Mouse (Mus musculus) heart, embryonic 15.5 days (tissue): ENCODE data around the gene Gm20517. TPM values are rescaled to one million over a fixed set of nuclear protein-coding genes. Genes with fewer than 3 reads are reported as not detected.
"Not testable (repeated sequence)": the region's sequence is repeated elsewhere in the genome, so short reads cannot be mapped to it uniquely, and the experiment has no call there.

ENCODE experiments used
- ATAC-seq: fragments of 200-750 bp; cut with Nextera tagmentation; replicated peaks from 2 replicates; pipeline ENCODE4 v1.8.0; 2017; ENCODE audit warnings: low read depth, moderate TSS enrichment; ENCODE audit not compliant: insufficient number of reproducible peaks, insufficient read depth, low FRiP score
- H3K27ac ChIP-seq: fragments of 300-500 bp; sonication (generic); 2 replicates; pipeline ENCODE4 v1.5.1; 2015; ENCODE audit warnings: mild to moderate bottlenecking, inconsistent platforms
- H3K27me3 ChIP-seq: fragments of 300-500 bp; sonication (generic); 2 replicates; pipeline ENCODE4 v1.6.1; 2015; ENCODE audit warnings: inconsistent platforms
- H3K36me3 ChIP-seq: fragments of 300-500 bp; sonication (generic); 2 replicates; pipeline ENCODE4 v1.6.1; 2015; ENCODE audit warnings: mild to moderate bottlenecking, inconsistent platforms
- H3K4me1 ChIP-seq: fragments of 300-500 bp; sonication (generic); replicated peaks from 2 replicates; pipeline ENCODE4 v1.6.1; 2015; ENCODE audit warnings: inconsistent platforms
- H3K4me2 ChIP-seq: fragments of 300-500 bp; sonication (generic); 2 replicates; pipeline ENCODE4 v1.6.1; 2015; ENCODE audit warnings: inconsistent platforms, mild to moderate bottlenecking, moderate library complexity
- H3K4me3 ChIP-seq: fragments of 300-500 bp; sonication (generic); 2 replicates; pipeline ENCODE4 v1.5.1; 2015; ENCODE audit warnings: mild to moderate bottlenecking, inconsistent platforms
- H3K9ac ChIP-seq: fragments of 300-500 bp; sonication (generic); 2 replicates; pipeline ENCODE4 v1.6.1; 2015; ENCODE audit warnings: mild to moderate bottlenecking, inconsistent platforms
- H3K9me3 ChIP-seq: fragments of 300-500 bp; sonication (generic); replicated peaks from 2 replicates; pipeline ENCODE4 v1.6.1; 2016; ENCODE audit warnings: inconsistent platforms
- WGBS: fragments of 180-500 bp; shearing (Covaris S2); methylation state at CpG from one replicate; pipeline ENCODE4 v1.1.7; 2015; ENCODE audit warnings: mixed read lengths; 5-methylcytosine and 5-hydroxymethylcytosine counted together
- polyA plus RNA-seq: library from polyadenylated mRNA; unstranded; fragments of >200 nt; fragmentation: Nextera tagmentation; extraction: Ambion mirVana; gene quantifications from 2 replicates; pipeline ENCODE4 v1.2.1, GENCODE M21; 2015

The Gm20517 gene
- polyA plus RNA-seq, 1 experiment from 2014 or later, result 0.60 TPM

DNA sequence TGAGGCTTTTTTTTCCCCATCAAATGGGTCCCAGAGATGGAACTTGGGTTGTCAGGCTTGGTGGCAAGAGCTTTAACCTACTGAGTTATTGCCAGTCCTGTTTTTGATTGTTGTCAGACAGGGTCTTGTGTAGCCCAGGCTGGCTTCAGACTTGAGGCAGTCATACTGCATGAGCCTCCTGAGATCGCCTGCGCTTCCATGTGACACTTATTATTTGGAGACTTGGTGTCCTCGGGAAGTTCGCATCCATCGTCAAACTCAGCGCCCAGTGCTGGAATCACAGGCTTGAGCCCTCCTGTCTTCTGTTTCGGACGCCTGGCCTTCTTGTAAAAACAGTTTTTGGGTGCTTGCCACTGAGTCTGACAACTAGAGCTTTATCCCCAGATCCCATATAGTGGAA, 4.7 kb downstream of the Gm20517 start:
- peaks cover 14% of the 10 kb centered on the region for H3K4me1 ChIP-seq
- no peaks in the 10 kb centered on the region for H3K9me3 ChIP-seq
- no peak for ATAC-seq
- H3K9ac ChIP-seq, result no peak overlapping the region
- no peak overlapping the region for H3K4me3 ChIP-seq
- H3K36me3 ChIP-seq, result peaks cover 21% of the 10 kb centered on the region; the same call in 1 of the 2 replicates
- H3K27me3 ChIP-seq, result no peaks in the 10 kb centered on the region
- H3K27ac ChIP-seq, result no peak overlapping the region
- 90% methylated on average over 8 of the region's 8 CpGs for WGBS
- H3K4me2 ChIP-seq, result no peak overlapping the region

DNA sequence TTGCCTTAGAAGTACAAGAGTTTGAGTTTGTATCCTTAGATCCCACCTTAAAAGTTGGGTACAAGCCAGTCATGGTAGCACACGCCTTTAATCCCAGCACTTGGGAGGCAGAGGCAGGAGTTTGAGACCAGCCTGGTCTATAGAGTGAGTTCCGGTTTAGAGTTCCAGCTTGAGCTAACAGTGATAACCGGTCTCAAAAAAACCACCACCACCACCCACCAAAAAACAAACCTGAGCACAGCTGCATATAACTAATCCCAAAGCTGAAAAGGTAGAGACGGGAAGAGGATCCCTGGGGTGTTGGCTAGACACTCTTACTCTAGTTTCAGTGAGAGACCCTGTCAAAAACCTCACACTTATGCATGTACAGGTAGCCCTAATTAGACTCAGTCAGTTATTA, 5.3 kb downstream of the Gm20517 start:
- no peaks in the 10 kb centered on the region for H3K9me3 ChIP-seq
- H3K4me2 ChIP-seq, result no peak overlapping the region
- no peak overlapping the region for H3K9ac ChIP-seq
- 91% methylated on average over 4 of the region's 4 CpGs for WGBS
- ATAC-seq, result no peak
- H3K27me3 ChIP-seq, result no peaks in the 10 kb centered on the region
- H3K36me3 ChIP-seq, result peaks cover 21% of the 10 kb centered on the region; the same call in 1 of the 2 replicates
- H3K27ac ChIP-seq, result no peak overlapping the region
- H3K4me3 ChIP-seq, result no peak overlapping the region
- peaks cover 14% of the 10 kb centered on the region for H3K4me1 ChIP-seq

DNA sequence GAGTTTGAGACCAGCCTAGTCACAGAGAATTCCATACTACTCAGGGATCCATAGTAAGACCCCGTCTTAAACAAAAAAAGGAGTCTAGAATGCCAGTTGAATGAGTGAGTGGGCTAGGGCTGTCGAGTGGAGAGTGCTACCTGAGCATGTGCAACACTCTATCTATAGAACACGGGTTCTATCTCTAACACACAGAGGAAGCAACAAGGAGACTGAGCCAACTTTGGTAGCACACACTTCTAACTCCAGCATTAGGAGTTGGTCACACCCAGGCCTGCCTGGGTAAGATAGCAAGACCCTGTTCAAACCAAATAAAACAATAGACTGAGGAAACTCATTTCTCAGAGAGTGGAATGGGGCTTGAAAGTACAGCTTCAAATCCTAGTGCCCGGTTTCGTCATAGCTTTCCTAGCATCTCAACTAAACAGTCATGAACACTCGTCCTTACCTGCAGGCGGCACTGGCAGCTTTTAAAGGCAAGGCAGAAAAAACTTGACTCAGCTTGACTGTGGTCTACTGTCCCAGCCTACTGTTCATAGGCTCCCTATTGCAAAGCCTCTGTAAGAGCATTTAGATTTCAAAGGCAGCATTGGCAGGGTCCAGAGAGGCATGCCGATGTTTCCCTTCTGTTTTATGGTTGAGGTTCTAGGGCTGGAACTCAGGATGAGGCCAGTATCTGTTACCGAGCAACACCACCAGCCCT, 6.4 kb downstream of the Gm20517 start:
- H3K36me3 ChIP-seq, result peaks cover 31% of the 10 kb centered on the region

DNA sequence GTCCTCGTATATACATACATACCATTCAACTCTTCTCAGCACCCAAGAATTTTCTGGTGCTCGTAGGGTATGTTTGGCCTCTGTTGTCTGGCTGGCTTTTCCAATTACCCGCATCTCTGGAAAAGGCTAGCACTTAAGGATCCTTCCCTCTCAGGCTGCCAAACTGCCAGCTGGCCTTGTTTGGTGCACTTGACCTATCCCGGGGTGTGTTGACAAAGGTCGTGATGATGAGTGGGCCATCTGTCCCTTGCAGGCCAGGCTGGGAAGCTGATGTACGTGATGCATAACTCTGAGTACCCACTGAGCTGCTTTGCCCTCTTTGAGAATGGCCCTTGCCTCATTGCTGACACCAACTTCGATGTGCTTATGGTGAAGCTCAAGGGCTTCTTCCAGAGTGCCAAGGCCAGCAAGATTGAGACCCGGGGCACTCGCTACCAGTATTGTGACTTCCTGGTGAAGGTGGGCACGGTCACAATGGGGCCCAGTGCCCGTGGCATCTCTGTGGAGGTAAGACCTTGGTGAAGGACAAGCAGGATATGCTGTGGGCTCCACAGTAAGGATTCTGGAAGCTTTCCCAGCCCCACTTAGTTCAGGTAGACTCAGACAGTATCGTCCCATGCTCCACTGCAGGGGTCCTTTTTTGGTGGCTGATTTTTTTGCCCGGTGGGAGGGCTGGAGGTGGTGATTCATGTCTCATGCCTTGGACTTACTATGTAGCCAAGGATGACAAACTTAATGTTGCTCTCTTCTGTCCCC, 7.3 kb downstream of the Gm20517 start:
- Histone ChIP-seq H3K27ac (no peak overlapping the region), H3K9me3 (no peaks in the 10 kb centered on the region), H3K9ac (no peak overlapping the region), H3K27me3 (no peaks in the 10 kb centered on the region), H3K36me3 (peaks cover 40% of the 10 kb centered on the region), H3K4me1 (no peaks in the 10 kb centered on the region), H3K4me2 (no peak overlapping the region), H3K4me3 (no peak overlapping the region)
- ATAC-seq, result no peak
- WGBS, result 83% methylated on average over 13 of the region's 13 CpGs

More for the DNA sequence above, 6.4 kb downstream of the Gm20517 start:
- no peak overlapping the region for H3K27ac ChIP-seq
- no peak overlapping the region for H3K9ac ChIP-seq
- peaks cover 3% of the 10 kb centered on the region for H3K4me1 ChIP-seq
- ATAC-seq, result no peak
- no peaks in the 10 kb centered on the region for H3K27me3 ChIP-seq
- WGBS, result 84% methylated on average over 9 of the region's 9 CpGs
- no peaks in the 10 kb centered on the region for H3K9me3 ChIP-seq
- no peak overlapping the region for H3K4me3 ChIP-seq
- H3K4me2 ChIP-seq, result no peak overlapping the region

DNA sequence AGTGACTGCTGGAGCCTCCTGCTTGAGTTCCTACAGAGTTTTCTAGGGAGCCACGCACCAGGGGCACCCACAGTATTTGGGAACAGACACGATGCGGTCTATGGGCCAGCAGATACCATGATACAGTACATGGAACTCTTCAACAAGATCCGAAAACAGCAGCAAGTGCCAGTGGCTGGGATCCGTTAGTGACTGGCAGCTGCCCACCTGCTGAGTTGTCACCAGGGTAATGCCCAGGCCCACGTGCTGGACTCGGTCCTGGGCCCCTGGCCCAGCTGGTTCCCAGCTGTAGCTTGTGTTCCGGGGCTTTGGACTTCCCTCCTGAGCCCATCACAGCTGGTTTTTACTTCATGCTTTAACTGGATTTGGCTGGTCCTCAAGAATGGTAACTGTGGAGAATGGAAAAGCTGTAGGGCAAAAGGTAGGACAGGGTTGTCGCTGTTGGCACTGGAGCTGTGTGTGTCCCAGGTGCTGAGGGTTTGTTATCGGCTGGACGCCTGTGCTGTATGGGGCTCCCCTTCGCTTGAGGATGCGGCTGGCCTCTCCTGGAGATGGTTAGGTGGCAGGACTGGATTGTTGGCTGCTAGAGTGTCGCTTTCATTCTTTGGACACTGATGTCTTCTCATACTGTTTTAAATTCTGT, 11.6 kb downstream of the Gm20517 start:
- H3K27me3 ChIP-seq, result no peaks in the 10 kb centered on the region

DNA sequence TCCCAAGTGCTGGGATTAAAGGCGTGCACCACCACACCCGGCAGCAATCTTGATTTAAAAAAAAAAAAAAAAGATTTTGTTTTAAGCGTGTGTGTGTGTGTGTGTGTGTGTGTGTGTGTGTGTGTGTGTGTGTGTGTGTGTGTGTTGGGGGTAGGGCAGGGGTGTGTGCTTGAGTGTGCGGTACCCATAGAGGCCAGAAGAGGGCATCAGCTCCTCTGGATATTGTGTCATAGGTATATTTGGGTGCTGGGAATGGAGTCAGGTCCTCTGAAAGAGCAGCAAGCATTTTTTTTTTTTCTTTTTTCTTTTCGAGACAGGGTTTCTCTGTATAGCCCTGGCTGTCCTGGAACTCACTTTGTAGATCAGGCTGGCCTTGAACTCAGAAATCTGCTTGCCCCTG, 13.2 kb downstream of the Gm20517 start:
- 88% methylated on average over 4 of the region's 5 CpGs for WGBS
- not testable (repeated sequence) for H3K4me3 ChIP-seq, H3K9ac ChIP-seq, H3K9me3 ChIP-seq, H3K27ac ChIP-seq, H3K4me2 ChIP-seq, H3K27me3 ChIP-seq, ATAC-seq
- peaks cover 11% of the 10 kb centered on the region for H3K4me1 ChIP-seq
- peaks cover 37% of the 10 kb centered on the region for H3K36me3 ChIP-seq

More for the DNA sequence above, 11.6 kb downstream of the Gm20517 start:
- H3K9me3 ChIP-seq, result no peaks in the 10 kb centered on the region
- H3K4me1 ChIP-seq, result peaks cover 3% of the 10 kb centered on the region
- no peak for ATAC-seq
- no peak overlapping the region for H3K4me2 ChIP-seq
- H3K4me3 ChIP-seq, result no peak overlapping the region
- H3K9ac ChIP-seq, result no peak overlapping the region
- whole genome bisulfite sequencing, result 92% methylated on average over 14 of the region's 14 CpGs
- H3K27ac ChIP-seq, result no peak overlapping the region
- H3K36me3 ChIP-seq, result peaks cover 44% of the 10 kb centered on the region

DNA sequence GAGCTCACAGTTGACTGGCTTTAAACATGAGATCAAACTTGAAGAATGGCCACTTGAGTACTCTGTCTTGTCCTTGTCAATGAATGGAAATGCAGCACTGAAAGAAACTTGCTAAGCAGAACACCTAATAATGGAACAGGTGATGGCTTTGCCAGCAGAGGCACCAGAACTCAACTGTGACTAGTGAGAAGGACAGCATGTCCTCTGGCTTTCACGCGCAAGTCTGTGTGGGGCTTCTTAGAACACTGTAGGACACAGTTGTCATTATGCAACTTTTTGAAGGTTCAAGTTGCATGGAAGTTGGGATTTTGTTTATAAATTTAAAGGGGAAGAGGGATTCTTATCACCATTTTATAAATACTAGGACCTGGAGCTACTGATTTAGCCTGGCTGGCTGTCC, 13.7 kb downstream of the Gm20517 start:
- no peak overlapping the region for H3K27ac ChIP-seq
- H3K9me3 ChIP-seq, result no peaks in the 10 kb centered on the region
- H3K9ac ChIP-seq, result no peak overlapping the region
- WGBS, result 88% methylated on average over 2 of the region's 2 CpGs
- H3K36me3 ChIP-seq, result peaks cover 37% of the 10 kb centered on the region
- H3K4me2 ChIP-seq, result no peak overlapping the region
- no peak for ATAC-seq
- H3K4me1 ChIP-seq, result peaks cover 13% of the 10 kb centered on the region
- no peak overlapping the region for H3K4me3 ChIP-seq
- H3K27me3 ChIP-seq, result no peaks in the 10 kb centered on the region

DNA sequence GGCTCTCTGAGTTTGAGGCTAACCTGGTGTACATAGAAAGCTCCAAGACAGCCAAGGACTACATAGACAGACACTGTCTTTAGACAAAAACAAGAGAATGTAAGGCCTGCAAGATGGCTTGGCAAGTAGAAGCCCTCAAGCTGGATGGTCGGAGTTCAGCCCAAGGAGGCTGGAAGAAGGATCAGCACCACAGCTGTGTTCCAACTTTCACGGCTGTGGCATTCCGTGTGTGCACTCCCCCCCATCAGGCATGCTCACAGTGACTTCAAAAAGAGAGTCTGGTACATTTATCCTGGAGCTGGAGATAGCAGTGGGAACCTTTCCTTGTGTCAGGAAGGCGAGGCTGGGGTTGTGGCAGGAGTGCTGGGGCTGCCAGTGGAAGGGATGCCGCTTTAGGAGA, 14.6 kb downstream of the Gm20517 start:
- no peaks in the 10 kb centered on the region for H3K9me3 ChIP-seq
- no peak overlapping the region for H3K4me2 ChIP-seq
- H3K36me3 ChIP-seq, result peaks cover 37% of the 10 kb centered on the region
- peaks cover 22% of the 10 kb centered on the region for H3K4me1 ChIP-seq
- no peak overlapping the region for H3K27ac ChIP-seq
- ATAC-seq, result no peak
- no peak overlapping the region for H3K9ac ChIP-seq
- H3K27me3 ChIP-seq, result no peaks in the 10 kb centered on the region
- H3K4me3 ChIP-seq, result no peak overlapping the region
- 87% methylated on average over 5 of the region's 5 CpGs for WGBS

DNA sequence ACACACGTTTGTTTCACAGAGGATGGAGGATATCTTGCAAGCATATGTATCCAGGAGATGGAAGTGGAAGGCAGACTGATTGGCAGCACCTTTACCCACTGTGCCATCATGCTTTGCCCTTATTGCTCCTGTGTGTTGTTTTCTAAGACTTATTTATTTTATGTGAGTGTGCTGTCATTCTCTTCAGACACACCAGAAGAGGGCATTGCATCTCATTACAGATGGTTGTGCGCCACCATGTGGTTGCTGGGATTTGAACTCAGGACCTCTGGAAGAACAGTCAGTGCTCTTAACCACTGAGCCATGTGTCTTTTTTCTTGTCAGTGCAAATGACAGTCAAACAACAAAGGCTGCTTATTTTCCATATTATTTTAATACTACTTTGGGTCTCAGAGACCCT, 16.4 kb downstream of the Gm20517 start:
- ATAC-seq, result no peak
- peak overlapping the region; percentile 93; the same call in 1 of the 2 replicates for H3K27ac ChIP-seq
- peaks cover 26% of the 10 kb centered on the region for H3K36me3 ChIP-seq
- H3K9me3 ChIP-seq, result no peaks in the 10 kb centered on the region
- H3K4me2 ChIP-seq, result peak overlapping the region; percentile 98; the same call in 1 of the 2 replicates
- no peak overlapping the region for H3K9ac ChIP-seq
- WGBS, result 77% methylated on average over 2 of the region's 2 CpGs
- peak overlapping the region; percentile 85; the same call in 1 of the 2 replicates for H3K4me3 ChIP-seq
- no peaks in the 10 kb centered on the region for H3K27me3 ChIP-seq
- peaks cover 26% of the 10 kb centered on the region for H3K4me1 ChIP-seq

DNA sequence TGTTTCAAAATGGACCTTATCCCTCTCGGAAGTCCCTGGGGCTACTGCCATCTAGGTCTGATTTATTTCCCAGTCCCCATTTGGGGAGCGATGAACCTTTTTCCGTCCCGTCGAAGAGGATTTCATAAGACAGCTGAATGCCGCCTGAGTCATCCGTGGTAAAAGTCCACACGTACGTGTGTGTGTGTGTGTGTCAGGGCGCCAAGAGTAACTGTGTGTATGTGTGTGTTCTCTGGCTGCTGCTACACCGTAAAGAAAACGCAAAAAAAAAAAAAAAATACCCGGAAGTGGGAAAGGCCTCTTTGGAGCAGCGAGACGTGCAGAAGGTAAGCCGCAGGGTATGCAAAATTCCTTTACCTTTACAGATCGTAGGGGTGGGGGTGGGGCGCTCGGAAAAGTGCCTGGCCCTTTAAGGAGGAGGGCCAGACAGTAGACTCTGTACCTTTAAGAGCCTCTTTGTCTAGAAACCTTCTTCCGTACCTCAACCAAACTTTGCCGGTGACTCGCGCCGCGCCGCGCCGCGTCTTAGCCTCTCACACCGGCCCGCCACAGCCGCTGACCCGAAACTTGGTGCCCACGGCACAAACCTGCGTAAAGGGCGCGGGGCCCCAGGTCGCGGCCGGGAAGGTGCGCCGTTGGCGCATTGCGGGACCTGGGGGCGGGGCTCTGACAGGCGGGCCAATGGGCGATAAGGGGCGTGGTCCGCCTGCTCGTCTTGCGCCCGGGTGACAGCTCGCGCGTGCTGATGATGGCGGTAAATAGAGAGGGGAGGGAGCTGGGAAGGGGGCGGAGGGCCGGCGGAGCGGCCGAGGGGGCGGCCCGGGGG, 17.7 kb downstream of the Gm20517 start:
- H3K4me3 ChIP-seq, result peak overlapping the region; percentile 85
- no peaks in the 10 kb centered on the region for H3K9me3 ChIP-seq
- H3K27me3 ChIP-seq, result no peaks in the 10 kb centered on the region
- H3K36me3 ChIP-seq, result peaks cover 14% of the 10 kb centered on the region
- H3K27ac ChIP-seq, result peak overlapping the region; percentile 93
- H3K9ac ChIP-seq, result peak overlapping the region; percentile 81
- H3K4me1 ChIP-seq, result peaks cover 26% of the 10 kb centered on the region
- peak; percentile 94 for ATAC-seq
- H3K4me2 ChIP-seq, result peak overlapping the region; percentile 98
- under 1% methylated on average over 62 of the region's 63 CpGs for WGBS
